Mouse (Mus musculus): ENCODE results near the gene Tmem63a.
A peak's percentile ranks its signal among the peaks of the same experiment; 100 is the strongest.
"Not testable (repeated sequence)": the region's sequence is repeated elsewhere in the genome, so short reads cannot be mapped to it uniquely, and the experiment has no call there.

Tmem63a gene

GRCm38 (mm10) chr1:180942166-180943031 is at the start of gene Tmem63a:
Gene Tmem63a, plus strand, starts transcription at chr1:180942344.
- no peak for DNase-seq (ENCODE audit: low spot score)

- DNase-seq (ENCODE audit: low spot score), result no peak
These were observed 49.3 kb upstream of the Tmem63a start, which contains the start of gene Lefty2 for GRCm38 (mm10) chr1:180892808-180893207. Gene Lefty2, plus strand, starts transcription at chr1:180893108.

- not testable (repeated sequence) for DNase-seq (ENCODE audit: low spot score)
These were observed 47.8 kb upstream of the Tmem63a start for GRCm38 (mm10) chr1:180894088-180894987.

- no peak for DNase-seq (ENCODE audit: low spot score)
These were observed 41.0 kb upstream of the Tmem63a start for GRCm38 (mm10) chr1:180901107-180901506.

- DNase-seq (ENCODE audit: low spot score), result no peak
These were observed 39.2 kb upstream of the Tmem63a start for GRCm38 (mm10) chr1:180902915-180903314.

GRCm38 (mm10) chr1:180903666-180904038 is 38.5 kb upstream of the Tmem63a start:
- no peak for DNase-seq (ENCODE audit: low spot score)

GRCm38 (mm10) chr1:180904039-180904814 is 37.9 kb upstream of the Tmem63a start, which contains the start of gene Pycr2:
Gene Pycr2, plus strand, starts transcription at chr1:180904293.
- DNase-seq (ENCODE audit: low spot score), result peak; percentile 90

GRCm38 (mm10) chr1:180904815-180905080 is 37.4 kb upstream of the Tmem63a start:
- no peak for DNase-seq (ENCODE audit: low spot score)

GRCm38 (mm10) chr1:180905307-180905706 is 36.8 kb upstream of the Tmem63a start:
- no peak for DNase-seq (ENCODE audit: low spot score)

- DNase-seq (ENCODE audit: low spot score), result no peak
These were observed 36.3 kb upstream of the Tmem63a start for GRCm38 (mm10) chr1:180905876-180906275.

- no peak for DNase-seq (ENCODE audit: low spot score)
These were observed 35.5 kb upstream of the Tmem63a start for GRCm38 (mm10) chr1:180906461-180907147.

GRCm38 (mm10) chr1:180911138-180911537 is 31.0 kb upstream of the Tmem63a start:
- no peak for DNase-seq (ENCODE audit: low spot score)

- no peak for DNase-seq (ENCODE audit: low spot score)
These were observed 30.4 kb upstream of the Tmem63a start for GRCm38 (mm10) chr1:180911653-180912287.

GRCm38 (mm10) chr1:180912792-180913191 is 29.4 kb upstream of the Tmem63a start:
- no peak for DNase-seq (ENCODE audit: low spot score)

- no peak for DNase-seq (ENCODE audit: low spot score)
These were observed 28.3 kb upstream of the Tmem63a start for GRCm38 (mm10) chr1:180913797-180914196.

- no peak for DNase-seq (ENCODE audit: low spot score)
These were observed 25.7 kb upstream of the Tmem63a start for GRCm38 (mm10) chr1:180916425-180916824.

GRCm38 (mm10) chr1:180917053-180917452 is 25.1 kb upstream of the Tmem63a start:
- no peak for DNase-seq (ENCODE audit: low spot score)

- no peak for DNase-seq (ENCODE audit: low spot score)
These were observed 22.5 kb upstream of the Tmem63a start for GRCm38 (mm10) chr1:180919686-180920085.

- DNase-seq (ENCODE audit: low spot score), result no peak
These were observed 19.7 kb upstream of the Tmem63a start for GRCm38 (mm10) chr1:180922273-180923048.

- DNase-seq (ENCODE audit: low spot score), result no peak
These were observed 17.4 kb upstream of the Tmem63a start for GRCm38 (mm10) chr1:180924737-180925136.
